Mouse (Mus musculus): ENCODE data around the gene Mapk3. TPM values are rescaled to one million over a fixed set of nuclear protein-coding genes. Genes with fewer than 3 reads are reported as not detected.

Gene Mapk3
- polyA plus RNA-seq, 1 experiment, result 132 TPM

DNA sequence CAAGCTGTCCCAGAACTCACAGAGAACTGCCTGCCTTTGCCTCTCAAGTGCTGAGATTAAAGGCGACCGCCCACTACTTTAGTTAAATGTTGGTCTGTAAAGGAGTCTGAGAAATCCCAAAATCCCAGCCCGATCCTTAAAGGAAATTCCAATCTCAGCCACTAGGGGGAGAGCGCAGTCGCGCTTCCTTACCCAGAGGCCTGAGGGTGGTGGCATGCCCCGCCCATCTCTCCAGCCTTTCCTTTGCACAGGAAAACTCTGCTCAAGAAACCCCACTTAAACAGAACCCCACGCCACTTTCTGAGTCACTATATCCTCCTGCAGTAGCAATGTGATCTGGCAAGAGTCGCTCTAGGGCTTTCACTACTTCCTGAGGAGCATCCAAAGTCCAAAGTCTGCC is 4.5 kb upstream of the Mapk3 start:
- Histone ChIP-seq H3K4me3 (ENCODE audit: insufficient read depth, low read length) (no peak overlapping the region), H3K4me1 (ENCODE audit: control insufficient read depth, insufficient read depth, low read length) (no peaks in the 10 kb centered on the region), H3K27ac (ENCODE audit: insufficient read depth, low read length) (no peak overlapping the region)
- TF ChIP-seq CTCF (IDR thresholded peaks at IDR 0.05; ENCODE audit: borderline replicate concordance, insufficient read depth, low read length) (peak; percentile 57; the same call in 1 of the 2 replicates), POLR2A (IDR thresholded peaks at IDR 0.05; ENCODE audit: low read depth, low read length) (no peak)

DNA sequence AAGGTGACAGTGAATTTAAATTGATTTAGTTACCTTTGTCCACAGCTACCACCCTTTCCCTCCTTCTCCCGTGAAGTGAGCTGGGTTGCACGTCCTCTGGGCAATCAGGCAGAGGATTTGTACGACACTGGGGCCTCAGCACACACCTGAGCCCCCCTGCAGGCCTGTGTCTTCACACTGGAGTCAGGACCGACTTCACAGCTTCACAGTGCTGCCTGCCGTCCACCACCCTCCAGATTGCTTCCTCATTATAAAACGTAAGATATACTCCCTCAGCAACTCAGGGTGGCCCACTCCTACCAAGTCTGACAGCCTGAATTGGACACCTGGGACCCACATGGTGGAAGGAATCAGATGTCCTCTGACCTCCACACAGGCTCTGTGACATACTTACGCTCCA is 862 bp upstream of the Mapk3 start:
- no peak overlapping the region for H3K27ac ChIP-seq (ENCODE audit: insufficient read depth, low read length)
- H3K4me1 ChIP-seq (ENCODE audit: control insufficient read depth, insufficient read depth, low read length), result peaks cover 3% of the 10 kb centered on the region; the same call in 1 of the 2 replicates
- TF ChIP-seq CTCF (IDR thresholded peaks at IDR 0.05; ENCODE audit: borderline replicate concordance, insufficient read depth, low read length) (no peak), POLR2A (IDR thresholded peaks at IDR 0.05; ENCODE audit: low read depth, low read length) (no peak)
- H3K4me3 ChIP-seq (ENCODE audit: insufficient read depth, low read length), result no peak overlapping the region

DNA sequence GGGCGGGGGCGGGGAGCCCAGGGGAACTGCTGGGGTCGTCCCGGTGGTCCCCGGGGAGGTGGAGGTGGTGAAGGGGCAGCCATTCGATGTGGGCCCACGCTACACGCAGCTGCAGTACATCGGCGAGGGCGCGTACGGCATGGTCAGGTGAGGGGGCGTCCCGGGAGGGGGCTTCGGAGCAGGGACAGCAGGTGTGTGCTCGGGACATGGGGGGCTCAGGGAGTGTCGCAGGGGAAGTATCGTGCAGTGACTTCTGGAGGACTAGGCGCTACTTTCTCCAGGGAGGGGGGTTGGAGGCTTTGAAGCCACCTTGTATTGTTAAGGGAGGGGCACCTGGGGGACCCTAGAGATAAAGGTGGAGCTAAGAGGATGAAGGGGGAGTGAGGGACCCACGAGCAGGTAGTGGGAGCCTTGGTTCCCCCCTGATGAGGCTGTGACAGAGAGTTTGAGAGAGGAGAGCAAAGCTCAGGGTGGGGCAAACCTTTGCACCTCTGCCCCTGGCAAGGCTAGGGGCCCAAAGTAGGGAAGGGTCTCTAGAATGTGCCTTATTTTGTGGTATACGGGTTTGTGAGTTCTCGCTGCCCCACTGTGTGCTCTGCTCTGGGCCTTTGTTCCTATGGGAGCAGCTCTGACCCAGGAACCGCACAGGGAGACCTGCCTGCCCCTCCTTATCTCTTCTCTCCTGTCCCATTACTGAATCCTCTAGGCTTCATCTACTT is 430 bp downstream of the Mapk3 start:
- H3K27ac ChIP-seq (ENCODE audit: insufficient read depth, low read length), result peak overlapping the region; percentile 38
- TF ChIP-seq CTCF (IDR thresholded peaks at IDR 0.05; ENCODE audit: borderline replicate concordance, insufficient read depth, low read length) (no peak), POLR2A (IDR thresholded peaks at IDR 0.05; ENCODE audit: low read depth, low read length) (peak; percentile 45; the same call in 1 of the 2 replicates)
- peak overlapping the region; percentile 88 for H3K4me3 ChIP-seq (ENCODE audit: insufficient read depth, low read length)
- peaks cover 3% of the 10 kb centered on the region; the same call in 1 of the 2 replicates for H3K4me1 ChIP-seq (ENCODE audit: control insufficient read depth, insufficient read depth, low read length)

DNA sequence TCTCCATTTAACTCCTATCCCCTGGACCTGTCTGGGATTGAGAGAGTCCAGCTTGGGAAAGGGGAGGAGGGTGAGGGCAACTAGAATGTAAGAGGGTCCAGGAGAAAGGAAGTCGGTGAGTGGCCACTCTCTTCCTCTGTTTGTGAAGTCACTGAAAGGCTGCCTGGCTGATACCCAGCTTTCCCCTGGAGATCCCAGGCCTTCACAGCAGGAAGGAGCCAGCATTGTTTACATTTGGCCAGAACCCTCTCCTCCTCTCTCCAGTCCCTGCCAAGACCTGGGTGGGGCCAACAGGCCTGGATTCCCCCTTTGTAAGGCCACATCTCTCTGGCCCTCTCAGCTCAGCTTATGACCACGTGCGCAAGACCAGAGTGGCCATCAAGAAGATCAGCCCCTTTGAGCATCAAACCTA is 996 bp downstream of the Mapk3 start:
- Histone ChIP-seq H3K4me3 (ENCODE audit: insufficient read depth, low read length) (peak overlapping the region; percentile 88), H3K27ac (ENCODE audit: insufficient read depth, low read length) (peak overlapping the region; percentile 38)
- no peak for TF ChIP-seq CTCF (IDR thresholded peaks at IDR 0.05; ENCODE audit: borderline replicate concordance, insufficient read depth, low read length)
- TF ChIP-seq POLR2A (IDR thresholded peaks at IDR 0.05; ENCODE audit: low read depth, low read length), result peak; percentile 49

DNA sequence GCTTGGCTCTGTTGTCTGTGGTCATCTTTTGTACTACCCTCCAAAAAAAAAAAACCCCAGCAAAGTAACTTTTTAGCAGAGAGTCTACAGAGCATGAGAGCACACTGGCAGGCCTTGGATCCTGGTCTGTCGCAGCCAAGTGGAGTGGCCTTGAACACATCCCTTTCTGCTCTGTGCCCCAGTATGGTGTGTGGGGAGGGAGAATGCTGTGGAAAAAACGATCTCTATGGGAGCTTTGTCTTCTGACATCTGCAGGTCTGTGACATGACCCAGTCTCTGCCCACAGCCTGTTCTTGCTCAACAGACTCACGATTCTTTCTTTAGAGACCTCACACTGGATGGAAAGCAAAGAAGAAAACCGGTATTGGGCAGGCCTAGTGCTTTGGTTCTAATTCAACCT is 1.6 kb downstream of the Mapk3 start:
- H3K27ac ChIP-seq (ENCODE audit: insufficient read depth, low read length), result no peak overlapping the region
- peaks cover 3% of the 10 kb centered on the region; the same call in 1 of the 2 replicates for H3K4me1 ChIP-seq (ENCODE audit: control insufficient read depth, insufficient read depth, low read length)
- TF ChIP-seq POLR2A (IDR thresholded peaks at IDR 0.05; ENCODE audit: low read depth, low read length) (no peak), CTCF (IDR thresholded peaks at IDR 0.05; ENCODE audit: borderline replicate concordance, insufficient read depth, low read length) (no peak)
- H3K4me3 ChIP-seq (ENCODE audit: insufficient read depth, low read length), result no peak overlapping the region

More for the DNA sequence above, 996 bp downstream of the Mapk3 start:
- peaks cover 3% of the 10 kb centered on the region; the same call in 1 of the 2 replicates for H3K4me1 ChIP-seq (ENCODE audit: control insufficient read depth, insufficient read depth, low read length)

DNA sequence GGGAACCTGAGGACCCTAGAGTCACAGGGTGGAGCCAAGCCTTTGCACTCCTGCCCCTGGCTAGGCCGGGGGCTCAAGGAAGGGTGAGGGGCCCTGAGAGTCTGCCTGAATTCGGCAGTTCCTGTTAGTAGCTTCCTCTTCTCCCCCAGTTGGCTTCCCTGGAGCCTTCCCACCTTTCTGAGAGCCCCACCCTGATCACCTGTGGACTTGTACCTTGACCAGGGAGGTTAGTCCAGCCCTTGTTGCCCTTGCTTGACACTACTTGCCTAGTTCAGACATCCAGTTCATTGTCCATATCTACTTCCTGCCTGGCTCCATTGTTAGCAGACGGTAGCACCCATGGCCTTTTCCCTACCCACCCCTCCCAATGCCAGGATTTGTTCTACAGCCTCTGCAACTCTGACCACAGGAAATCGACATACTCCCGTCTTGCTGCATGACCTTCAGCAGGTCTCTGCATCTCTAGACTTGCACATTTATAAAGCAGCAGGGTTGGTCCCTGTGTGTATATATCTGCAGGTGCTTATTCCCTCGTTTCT is 2.2 kb downstream of the Mapk3 start:
- Histone ChIP-seq H3K27ac (ENCODE audit: insufficient read depth, low read length) (no peak overlapping the region), H3K4me1 (ENCODE audit: control insufficient read depth, insufficient read depth, low read length) (peaks cover 3% of the 10 kb centered on the region; the same call in 1 of the 2 replicates), H3K4me3 (ENCODE audit: insufficient read depth, low read length) (no peak overlapping the region)
- TF ChIP-seq POLR2A (IDR thresholded peaks at IDR 0.05; ENCODE audit: low read depth, low read length), result no peak
- no peak for TF ChIP-seq CTCF (IDR thresholded peaks at IDR 0.05; ENCODE audit: borderline replicate concordance, insufficient read depth, low read length)

DNA sequence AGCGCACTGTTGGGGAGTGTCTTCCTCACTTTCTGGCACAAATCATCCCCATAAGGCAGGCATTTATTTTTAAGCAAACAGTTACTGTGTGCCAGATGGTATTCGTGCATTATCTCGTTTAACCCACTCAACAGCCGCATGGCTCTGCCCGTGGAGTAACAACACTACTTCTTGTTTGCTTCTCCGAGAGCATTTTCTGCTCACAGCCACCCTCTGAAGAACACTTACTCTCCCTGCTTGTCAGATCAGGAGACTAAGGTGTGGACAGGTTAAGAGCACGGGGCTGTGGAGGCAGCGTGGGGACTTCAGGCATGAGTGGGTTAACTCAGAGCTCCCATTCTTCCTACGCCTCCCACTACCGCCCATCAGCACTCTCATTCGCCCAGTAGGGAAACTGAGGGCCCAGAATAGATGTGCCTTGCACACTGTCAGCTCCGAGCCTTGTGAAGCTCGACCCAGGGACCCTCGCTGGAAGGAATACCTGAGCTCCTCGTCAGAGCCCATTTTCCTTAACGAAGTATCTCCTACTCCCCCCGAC is 3.1 kb downstream of the Mapk3 start:
- no peak overlapping the region for H3K27ac ChIP-seq (ENCODE audit: insufficient read depth, low read length)
- TF ChIP-seq CTCF (IDR thresholded peaks at IDR 0.05; ENCODE audit: borderline replicate concordance, insufficient read depth, low read length), result no peak
- TF ChIP-seq POLR2A (IDR thresholded peaks at IDR 0.05; ENCODE audit: low read depth, low read length), result no peak
- peaks cover 3% of the 10 kb centered on the region; the same call in 1 of the 2 replicates for H3K4me1 ChIP-seq (ENCODE audit: control insufficient read depth, insufficient read depth, low read length)
- H3K4me3 ChIP-seq (ENCODE audit: insufficient read depth, low read length), result no peak overlapping the region

DNA sequence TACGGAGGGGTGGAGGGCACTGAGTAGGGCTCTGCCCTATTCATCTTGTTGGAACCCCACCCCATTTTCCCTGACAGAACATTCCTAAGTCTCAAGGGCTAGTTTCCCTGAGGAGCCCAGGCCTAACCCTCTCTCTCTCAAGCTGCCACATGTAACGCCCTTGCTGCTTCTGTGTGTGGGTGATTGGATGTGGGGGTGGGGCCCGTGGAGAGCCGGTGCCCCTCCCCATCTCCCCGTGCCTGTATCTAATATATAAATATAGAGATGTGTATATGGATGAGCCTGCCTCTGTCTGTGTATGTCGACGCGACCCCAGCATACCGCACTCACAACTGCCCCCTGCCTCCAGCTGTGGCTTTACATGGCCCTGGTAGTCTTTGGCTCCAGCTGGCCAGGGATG is 6.1 kb downstream of the Mapk3 start:
- Histone ChIP-seq H3K4me1 (ENCODE audit: control insufficient read depth, insufficient read depth, low read length) (peaks cover 3% of the 10 kb centered on the region; the same call in 1 of the 2 replicates), H3K27ac (ENCODE audit: insufficient read depth, low read length) (no peak overlapping the region), H3K4me3 (ENCODE audit: insufficient read depth, low read length) (no peak overlapping the region)
- TF ChIP-seq POLR2A (IDR thresholded peaks at IDR 0.05; ENCODE audit: low read depth, low read length) (no peak), CTCF (IDR thresholded peaks at IDR 0.05; ENCODE audit: borderline replicate concordance, insufficient read depth, low read length) (no peak)

DNA sequence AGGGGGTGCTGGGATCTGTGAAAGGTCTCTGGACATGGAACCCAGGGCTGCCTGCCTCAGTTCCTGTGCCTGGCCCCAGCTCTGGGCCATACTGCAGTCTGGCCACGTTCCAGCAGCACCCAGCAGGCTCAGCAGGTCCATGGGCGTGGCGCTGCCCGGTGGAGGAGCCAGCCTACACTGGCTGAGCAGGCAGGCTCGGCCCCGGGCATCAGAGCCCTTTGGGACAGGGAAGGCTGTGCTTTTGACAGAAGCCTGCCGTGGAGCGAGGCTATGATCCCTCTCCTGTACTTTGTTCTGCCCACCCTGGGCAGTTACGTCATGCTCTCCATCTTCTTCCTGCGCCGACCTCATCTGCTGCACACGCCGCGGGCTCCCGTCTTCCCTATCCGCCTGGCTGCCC is 6.8 kb downstream of the Mapk3 start, which contains the start of gene Gdpd3:
TSS of gene Gdpd3 (plus strand) at position 134 of the 400 bp plus-strand sequence.
- Histone ChIP-seq H3K4me3 (ENCODE audit: insufficient read depth, low read length) (no peak within 1 kb of the TSS), H3K4me1 (ENCODE audit: control insufficient read depth, insufficient read depth, low read length) (peaks cover 1% of the 10 kb centered on the region; the same call in 1 of the 2 replicates), H3K27ac (ENCODE audit: insufficient read depth, low read length) (no peak within 1 kb of the TSS)
- TF ChIP-seq POLR2A (IDR thresholded peaks at IDR 0.05; ENCODE audit: low read depth, low read length), result no peak
- no peak for TF ChIP-seq CTCF (IDR thresholded peaks at IDR 0.05; ENCODE audit: borderline replicate concordance, insufficient read depth, low read length)

DNA sequence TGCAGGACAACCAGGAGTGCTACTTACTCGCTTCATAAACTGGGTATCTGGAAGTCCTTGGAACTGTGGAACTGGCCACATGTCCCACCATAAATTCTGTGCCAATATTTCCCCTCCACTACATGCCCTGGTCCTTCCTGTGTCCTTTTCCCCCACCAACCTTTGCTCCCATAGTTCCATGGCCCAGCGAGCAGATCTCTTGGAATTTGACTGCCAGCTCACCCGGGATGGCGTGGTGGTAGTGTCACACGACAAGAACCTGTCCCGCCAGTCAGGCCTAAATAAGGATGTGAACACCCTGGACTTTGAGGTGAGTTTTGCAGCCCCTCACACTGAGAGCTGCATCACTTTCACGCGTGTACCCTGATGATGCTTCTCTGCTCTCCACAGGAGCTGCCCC is 7.6 kb downstream of the Mapk3 start:
- Histone ChIP-seq H3K4me3 (ENCODE audit: insufficient read depth, low read length) (no peak overlapping the region), H3K4me1 (ENCODE audit: control insufficient read depth, insufficient read depth, low read length) (no peaks in the 10 kb centered on the region), H3K27ac (ENCODE audit: insufficient read depth, low read length) (no peak overlapping the region)
- no peak for TF ChIP-seq POLR2A (IDR thresholded peaks at IDR 0.05; ENCODE audit: low read depth, low read length)
- no peak for TF ChIP-seq CTCF (IDR thresholded peaks at IDR 0.05; ENCODE audit: borderline replicate concordance, insufficient read depth, low read length)

Data from embryonic fibroblast, embryonic 13.5 days (primary cell).